Comparison of ENCODE assay signal across 14 mouse cellular contexts in the genomic region with DNA sequence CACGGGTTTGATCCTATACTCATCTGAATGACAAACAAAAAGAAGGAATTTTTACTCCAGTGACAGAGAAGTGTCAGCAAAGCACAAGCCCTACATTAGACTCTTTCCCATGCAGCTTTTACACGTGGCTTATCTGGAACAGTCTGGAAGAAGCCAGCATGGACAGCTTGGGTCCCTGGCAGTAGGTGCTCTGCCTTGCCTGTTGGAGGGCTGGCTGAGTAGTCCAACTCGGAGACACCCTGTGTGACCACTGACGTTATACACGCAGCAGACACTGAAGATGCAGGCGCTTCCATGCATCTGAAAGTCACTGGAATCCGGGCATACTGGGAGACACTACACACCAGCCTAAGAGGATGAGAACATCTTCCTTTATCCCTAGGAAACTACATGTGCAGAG.
DNase-seq lines count a peak whose midpoint lies in the region; ATAC-seq and TF ChIP-seq lines count a peak whose summit lies in the region.
"Had no signal": no experiment of that assay in that cellular context is flagged by ENCODE, and none has a peak within 500 bp of the region (broad histone marks: within the 10 kb centered on the region; RNA-seq: fewer than 3 reads in every experiment).

No protein-coding gene starts in this region.

- 78% methylated on average over 7 of the region's 7 CpGs for WGBS in forebrain, postnatal 0 days
- WGBS in forebrain, embryonic 13.5 days = 82% methylated on average over 7 of the region's 7 CpGs
- 49% methylated on average over 7 of the region's 7 CpGs for WGBS in heart, embryonic 16.5 days
- 56% methylated on average over 7 of the region's 7 CpGs for WGBS in heart, embryonic 11.5 days (ENCODE audit: insufficient replicate concordance)

- no peak overlapping the region for H3K4me3 ChIP-seq in forebrain, postnatal 0 days (ENCODE audit: low read depth, low read length)
- H3K4me3 ChIP-seq in forebrain, embryonic 13.5 days = no peak overlapping the region
- no peak overlapping the region for H3K4me3 ChIP-seq in heart, embryonic 16.5 days (ENCODE audit: low read length)
- no peak overlapping the region for H3K4me3 ChIP-seq in heart, embryonic 11.5 days (ENCODE audit: low read depth, low read length)
- H3K4me3 ChIP-seq: neural tube, embryonic 13.5 days had no signal

- H3K4me2 ChIP-seq in forebrain, postnatal 0 days (ENCODE audit: low read depth) = no peak overlapping the region
- H3K4me2 ChIP-seq in forebrain, embryonic 13.5 days = no peak overlapping the region
- no peak overlapping the region for H3K4me2 ChIP-seq in heart, embryonic 16.5 days (ENCODE audit: low read depth, low read length)
- no peak overlapping the region for H3K4me2 ChIP-seq in heart, embryonic 11.5 days
- H3K4me2 ChIP-seq: neural tube, embryonic 13.5 days had no signal

- DNase-seq in forebrain, postnatal 0 days = no peak
- peak; percentile 87 for DNase-seq in brain, adult 2 months (ENCODE audit: low read depth, low spot score)
- DNase-seq in cerebellum, adult 9-11 months = peak; percentile 76
- DNase-seq in neural tube, embryonic 10.5 days (ENCODE audit: extremely low spot score, low spot score) = no peak
- no peak for DNase-seq in embryo, embryonic 11 days
- DNase-seq: lung, adult 2 months had no signal

- H3K9ac ChIP-seq in forebrain, postnatal 0 days = no peak overlapping the region
- no peak overlapping the region for H3K9ac ChIP-seq in forebrain, embryonic 13.5 days
- no peak overlapping the region for H3K9ac ChIP-seq in heart, embryonic 16.5 days (ENCODE audit: low read length)
- no peak overlapping the region for H3K9ac ChIP-seq in heart, embryonic 11.5 days (ENCODE audit: low read depth, low read length)
- H3K9ac ChIP-seq: neural tube, embryonic 13.5 days had no signal

- peak; percentile 38; the same call in 1 of the 2 replicates for ATAC-seq in forebrain, postnatal 0 days
- ATAC-seq in forebrain, embryonic 13.5 days = no peak
- ATAC-seq in heart, embryonic 16.5 days (replicated peaks; ENCODE audit: extremely low read depth, insufficient read depth, low FRiP score) = no peak
- ATAC-seq in heart, embryonic 11.5 days (replicated peaks; ENCODE audit: insufficient number of reproducible peaks, low FRiP score, low TSS enrichment) = no peak
- ATAC-seq: intestine, postnatal 0 days; midbrain, embryonic 16.5 days; Patski had no signal

- TF ChIP-seq CTCF in forebrain, postnatal 0 days (IDR thresholded peaks at IDR 0.05; ENCODE audit: low read depth) = no peak

- H3K9me3 ChIP-seq in forebrain, postnatal 0 days (ENCODE audit: low read length) = no peaks in the 10 kb centered on the region
- H3K9me3 ChIP-seq in forebrain, embryonic 13.5 days (replicated peaks) = no peaks in the 10 kb centered on the region
- H3K9me3 ChIP-seq in heart, embryonic 16.5 days (replicated peaks; ENCODE audit: control insufficient read depth, low read length) = no peaks in the 10 kb centered on the region
- no peaks in the 10 kb centered on the region for H3K9me3 ChIP-seq in heart, embryonic 11.5 days (replicated peaks; ENCODE audit: control insufficient read depth, low read length)
- H3K9me3 ChIP-seq: neural tube, embryonic 13.5 days had no signal

- H3K27ac ChIP-seq in forebrain, postnatal 0 days (ENCODE audit: low read depth, low read length) = no peak overlapping the region
- H3K27ac ChIP-seq in forebrain, embryonic 13.5 days = no peak overlapping the region
- peak overlapping the region; percentile 12; the same call in 1 of the 2 replicates for H3K27ac ChIP-seq in heart, embryonic 16.5 days (ENCODE audit: low read length)
- no peak overlapping the region for H3K27ac ChIP-seq in heart, embryonic 11.5 days (ENCODE audit: low read depth, low read length)
- H3K27ac ChIP-seq: macrophage; neural tube, embryonic 13.5 days had no signal

- H3K27me3 ChIP-seq in forebrain, postnatal 0 days (ENCODE audit: insufficient read depth, low read length) = no peaks in the 10 kb centered on the region
- H3K27me3 ChIP-seq in forebrain, embryonic 13.5 days = no peaks in the 10 kb centered on the region
- no peaks in the 10 kb centered on the region for H3K27me3 ChIP-seq in heart, embryonic 16.5 days (ENCODE audit: control insufficient read depth, insufficient read depth, low read length)
- no peaks in the 10 kb centered on the region for H3K27me3 ChIP-seq in heart, embryonic 11.5 days (ENCODE audit: control insufficient read depth, insufficient read depth, low read length)
- H3K27me3 ChIP-seq: neural tube, embryonic 13.5 days; Patski had no signal

- H3K4me1 ChIP-seq in forebrain, postnatal 0 days (ENCODE audit: insufficient read depth) = peaks cover 11% of the 10 kb centered on the region
- peaks cover 63% of the 10 kb centered on the region for H3K4me1 ChIP-seq in forebrain, embryonic 13.5 days
- peaks cover 11% of the 10 kb centered on the region for H3K4me1 ChIP-seq in heart, embryonic 16.5 days (ENCODE audit: control insufficient read depth, insufficient read depth, low read length)
- H3K4me1 ChIP-seq in heart, embryonic 11.5 days (ENCODE audit: control insufficient read depth, insufficient read depth, low read length) = peaks cover 6% of the 10 kb centered on the region; the same call in 1 of the 2 replicates

- H3K36me3 ChIP-seq in forebrain, postnatal 0 days (ENCODE audit: insufficient read depth) = no peaks in the 10 kb centered on the region; the same call in 1 of the 2 replicates
- H3K36me3 ChIP-seq in forebrain, embryonic 13.5 days (ENCODE audit: poor library complexity, severe bottlenecking) = 0 out of 2 replicates have a peak, but pooled peaks cover 5% of the 10 kb centered on the region
- H3K36me3 ChIP-seq in heart, embryonic 16.5 days (ENCODE audit: control insufficient read depth, insufficient read depth) = no peaks in the 10 kb centered on the region
- H3K36me3 ChIP-seq in heart, embryonic 11.5 days (ENCODE audit: control insufficient read depth, insufficient read depth, low read length) = no peaks in the 10 kb centered on the region
- H3K36me3 ChIP-seq: neural tube, embryonic 13.5 days had no signal

Comparison
In these comparisons a context has a peak if more than half of its experiments do, and no peak if none do; other contexts are left out.
1. DNase-seq: peak in brain, adult 2 months (single experiment) and cerebellum, adult 9-11 months (single experiment); none in forebrain, postnatal 0 days (single experiment), neural tube, embryonic 10.5 days (single experiment) and embryo, embryonic 11 days (single experiment).